Mouse (Mus musculus) neural tube, embryonic 12.5 days (tissue): ENCODE data around the gene Scamp1. TPM values are rescaled to one million over a fixed set of nuclear protein-coding genes. Genes with fewer than 3 reads are reported as not detected.

Experiments
- ATAC-seq: fragments of 200-750 bp; cut with Nextera tagmentation; 2 replicates; pipeline ENCODE4 v1.8.0; 2017; ENCODE audit warnings: low read depth, mild to moderate bottlenecking, moderate TSS enrichment, moderate library complexity; ENCODE audit not compliant: low FRiP score
- H3K27ac ChIP-seq: fragments of 300-500 bp; sonication (generic); 2 replicates; pipeline ENCODE4 v1.5.1; 2016
- H3K27me3 ChIP-seq: fragments of 300-500 bp; sonication (generic); replicated peaks from 2 replicates; pipeline ENCODE4 v1.6.1; 2016; ENCODE audit warnings: mild to moderate bottlenecking
- H3K36me3 ChIP-seq: fragments of 300-500 bp; sonication (generic); 2 replicates; pipeline ENCODE4 v1.6.1; 2016; ENCODE audit warnings: mild to moderate bottlenecking
- H3K4me1 ChIP-seq: fragments of 300-500 bp; sonication (generic); 2 replicates; pipeline ENCODE4 v1.6.1; 2016
- H3K4me2 ChIP-seq: fragments of 300-500 bp; sonication (generic); replicated peaks from 2 replicates; pipeline ENCODE4 v1.6.1; 2016; ENCODE audit warnings: mild to moderate bottlenecking
- H3K4me3 ChIP-seq: fragments of 300-500 bp; sonication (generic); 2 replicates; pipeline ENCODE4 v1.5.1; 2016
- H3K9ac ChIP-seq: fragments of 300-500 bp; sonication (generic); 2 replicates; pipeline ENCODE4 v1.6.1; 2016; ENCODE audit warnings: mild to moderate bottlenecking
- H3K9me3 ChIP-seq: fragments of 300-500 bp; sonication (generic); 2 replicates; pipeline ENCODE4 v1.6.1; 2016; ENCODE audit warnings: mild to moderate bottlenecking
- WGBS: fragments of 180-500 bp; shearing (Covaris S2); methylation state at CpG from one replicate; pipeline ENCODE4 v1.1.7; 2016; 5-methylcytosine and 5-hydroxymethylcytosine counted together
- polyA plus RNA-seq: library from polyadenylated mRNA; unstranded; fragments of >200 nt; fragmentation: Nextera tagmentation; extraction: Ambion mirVana; gene quantifications from 2 replicates; pipeline ENCODE4 v1.2.1, GENCODE M21; 2016

Gene Scamp1
- polyA plus RNA-seq, 1 experiment from 2014 or later = 77.4 TPM

- Histone ChIP-seq H3K9me3 (no peaks in the 10 kb centered on the region), H3K4me2 (no peak overlapping the region), H3K4me3 (no peak overlapping the region), H3K27me3 (no peaks in the 10 kb centered on the region), H3K27ac (no peak overlapping the region), H3K36me3 (no peaks in the 10 kb centered on the region), H3K9ac (no peak overlapping the region), H3K4me1 (0 out of 2 replicates have a peak, but pooled peaks cover 3% of the 10 kb centered on the region)
- WGBS = 84% methylated on average over 4 of the region's 6 CpGs
- ATAC-seq = no peak
Observed at GRCm38 (mm10) chr13:94250188-94250587, 35.5 kb downstream of the Scamp1 start.

- H3K27ac ChIP-seq = no peak overlapping the region
- WGBS = 59% methylated on average over 2 of the region's 2 CpGs
- ATAC-seq = no peak
- peaks cover 9% of the 10 kb centered on the region; the same call in 1 of the 2 replicates for H3K4me1 ChIP-seq
- H3K9ac ChIP-seq = no peak overlapping the region
- H3K36me3 ChIP-seq = no peaks in the 10 kb centered on the region
- no peaks in the 10 kb centered on the region for H3K27me3 ChIP-seq
- no peaks in the 10 kb centered on the region for H3K9me3 ChIP-seq
- H3K4me3 ChIP-seq = no peak overlapping the region
- no peak overlapping the region for H3K4me2 ChIP-seq
Observed at GRCm38 (mm10) chr13:94242897-94243296, 42.8 kb downstream of the Scamp1 start.

DNA sequence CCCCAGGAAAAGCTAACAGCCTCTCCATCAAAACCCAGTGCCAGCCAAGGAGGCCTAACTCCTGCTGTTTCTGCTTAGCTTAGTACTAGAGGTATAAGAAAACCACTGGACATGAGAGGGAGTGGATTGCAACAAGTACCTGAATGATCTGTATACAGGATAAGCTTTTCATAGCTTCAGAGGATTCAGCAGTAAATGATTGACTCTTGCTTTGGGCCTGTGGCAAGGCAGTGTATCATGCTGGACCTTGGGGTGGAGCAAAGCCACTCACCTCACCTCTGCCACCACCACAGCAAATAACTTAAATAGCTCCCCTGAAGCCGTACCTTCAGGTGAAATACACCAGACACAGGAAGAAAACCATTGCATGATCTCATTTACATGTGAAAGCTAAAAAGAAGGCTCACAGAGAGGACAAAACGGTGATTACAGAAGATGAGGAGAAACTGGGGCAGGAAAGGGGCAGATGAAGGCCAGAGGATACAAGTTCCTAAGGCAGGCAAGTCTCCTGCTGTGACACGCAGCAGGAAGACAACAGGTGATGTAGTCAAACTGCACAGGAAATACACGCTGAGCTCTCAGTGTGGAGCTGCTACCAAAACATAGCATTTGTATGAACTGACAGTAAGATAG is 43.6 kb downstream of the Scamp1 start:
- H3K4me2 ChIP-seq = no peak overlapping the region
- no peak for ATAC-seq
- no peaks in the 10 kb centered on the region for H3K27me3 ChIP-seq
- H3K27ac ChIP-seq = no peak overlapping the region
- H3K4me1 ChIP-seq = peaks cover 8% of the 10 kb centered on the region; the same call in 1 of the 2 replicates
- no peaks in the 10 kb centered on the region for H3K9me3 ChIP-seq
- WGBS = 41% methylated on average over 4 of the region's 4 CpGs
- no peaks in the 10 kb centered on the region for H3K36me3 ChIP-seq
- H3K4me3 ChIP-seq = no peak overlapping the region
- no peak overlapping the region for H3K9ac ChIP-seq

- ATAC-seq = no peak
- 26% methylated on average over 5 of the region's 5 CpGs for WGBS
- no peaks in the 10 kb centered on the region for H3K36me3 ChIP-seq
Observed at GRCm38 (mm10) chr13:94240873-94241272, 44.8 kb downstream of the Scamp1 start.

GRCm38 (mm10) chr13:94240111-94240510 is 45.5 kb downstream of the Scamp1 start:
- Histone ChIP-seq H3K4me3 (no peak overlapping the region), H3K4me1 (peaks cover 6% of the 10 kb centered on the region; the same call in 1 of the 2 replicates), H3K9me3 (no peaks in the 10 kb centered on the region), H3K27me3 (no peaks in the 10 kb centered on the region), H3K9ac (no peak overlapping the region), H3K36me3 (no peaks in the 10 kb centered on the region), H3K27ac (no peak overlapping the region), H3K4me2 (no peak overlapping the region)
- ATAC-seq = no peak
- WGBS = 87% methylated on average over 6 of the region's 6 CpGs

More at GRCm38 (mm10) chr13:94240873-94241272, 44.8 kb downstream of the Scamp1 start:
- no peaks in the 10 kb centered on the region for H3K27me3 ChIP-seq
- H3K27ac ChIP-seq = no peak overlapping the region
- H3K4me3 ChIP-seq = no peak overlapping the region
- H3K9ac ChIP-seq = no peak overlapping the region
- no peaks in the 10 kb centered on the region for H3K9me3 ChIP-seq
- peaks cover 6% of the 10 kb centered on the region; the same call in 1 of the 2 replicates for H3K4me1 ChIP-seq
- H3K4me2 ChIP-seq = no peak overlapping the region

DNA sequence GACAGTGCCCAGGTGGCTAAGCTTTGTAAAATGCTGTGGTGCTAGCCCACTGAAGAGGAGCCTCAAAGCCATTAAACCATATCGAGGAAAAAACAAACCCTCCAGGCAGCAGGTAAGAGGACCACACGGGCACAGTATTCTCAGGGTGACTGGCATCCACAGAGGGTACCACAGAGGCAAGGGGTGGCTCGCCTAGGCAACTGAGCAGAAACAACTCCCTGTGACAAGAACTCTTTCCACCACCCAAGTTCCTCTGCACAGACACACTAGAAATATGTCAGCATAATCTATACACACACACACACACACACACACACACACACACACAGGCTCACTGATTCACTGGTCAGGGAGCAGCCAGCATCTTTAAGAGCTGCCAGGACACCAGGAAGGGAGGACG is 46.2 kb downstream of the Scamp1 start:
- H3K9ac ChIP-seq = no peak overlapping the region
- no peak overlapping the region for H3K27ac ChIP-seq
- H3K4me2 ChIP-seq = no peak overlapping the region
- no peak for ATAC-seq
- H3K4me3 ChIP-seq = no peak overlapping the region
- no peaks in the 10 kb centered on the region for H3K9me3 ChIP-seq
- H3K36me3 ChIP-seq = no peaks in the 10 kb centered on the region
- H3K4me1 ChIP-seq = peaks cover 6% of the 10 kb centered on the region; the same call in 1 of the 2 replicates
- H3K27me3 ChIP-seq = no peaks in the 10 kb centered on the region
- whole genome bisulfite sequencing = 69% methylated on average over 4 of the region's 4 CpGs

GRCm38 (mm10) chr13:94231871-94232270 is 53.8 kb downstream of the Scamp1 start:
- Histone ChIP-seq H3K4me1 (no peaks in the 10 kb centered on the region), H3K27me3 (no peaks in the 10 kb centered on the region), H3K27ac (no peak overlapping the region), H3K36me3 (no peaks in the 10 kb centered on the region; the same call in 1 of the 2 replicates), H3K9ac (no peak overlapping the region), H3K4me3 (no peak overlapping the region), H3K4me2 (no peak overlapping the region), H3K9me3 (no peaks in the 10 kb centered on the region)
- no peak for ATAC-seq
- WGBS = 94% methylated on average over 14 of the region's 14 CpGs

GRCm38 (mm10) chr13:94224717-94225705 is 60.6 kb downstream of the Scamp1 start:
- ATAC-seq = no peak
- WGBS = 95% methylated on average over 38 of the region's 38 CpGs

GRCm38 (mm10) chr13:94223609-94224008 is 62.0 kb downstream of the Scamp1 start:
- no peak for ATAC-seq
- no peak overlapping the region for H3K4me2 ChIP-seq
- WGBS = 80% methylated on average over 14 of the region's 14 CpGs
- H3K4me3 ChIP-seq = no peak overlapping the region
- peaks cover 5% of the 10 kb centered on the region for H3K4me1 ChIP-seq
- no peaks in the 10 kb centered on the region for H3K9me3 ChIP-seq
- no peak overlapping the region for H3K27ac ChIP-seq
- no peaks in the 10 kb centered on the region for H3K27me3 ChIP-seq
- no peak overlapping the region for H3K9ac ChIP-seq
- H3K36me3 ChIP-seq = peaks cover 17% of the 10 kb centered on the region

More at GRCm38 (mm10) chr13:94224717-94225705, 60.6 kb downstream of the Scamp1 start:
- Histone ChIP-seq H3K4me3 (no peak overlapping the region), H3K9me3 (no peaks in the 10 kb centered on the region), H3K9ac (no peak overlapping the region), H3K36me3 (peaks cover 17% of the 10 kb centered on the region), H3K27ac (no peak overlapping the region), H3K27me3 (no peaks in the 10 kb centered on the region), H3K4me1 (peaks cover 5% of the 10 kb centered on the region), H3K4me2 (no peak overlapping the region)

DNA sequence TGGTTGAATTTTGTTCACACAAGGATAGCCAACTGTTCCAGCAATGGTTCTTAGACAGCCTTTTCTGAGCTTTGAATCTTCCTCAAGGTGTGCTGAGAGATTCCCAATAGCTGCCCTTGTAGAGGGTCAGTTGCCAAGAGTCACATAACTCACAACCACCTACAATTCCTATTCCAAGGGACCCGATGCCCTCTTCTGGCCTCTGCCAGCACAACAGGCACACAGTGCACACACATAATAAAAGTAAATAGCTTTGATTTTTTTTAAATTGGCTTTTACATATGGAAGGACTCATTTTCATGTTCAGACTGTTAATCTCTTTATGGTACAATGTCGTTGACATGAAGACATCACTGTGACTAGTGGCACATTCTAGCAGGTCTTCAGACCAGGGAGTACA is 72.9 kb downstream of the Scamp1 start:
- Histone ChIP-seq H3K36me3 (peaks cover 20% of the 10 kb centered on the region), H3K9ac (no peak overlapping the region), H3K9me3 (0 out of 2 replicates have a peak, but pooled peaks cover 5% of the 10 kb centered on the region), H3K4me1 (no peaks in the 10 kb centered on the region), H3K4me2 (no peak overlapping the region), H3K4me3 (no peak overlapping the region), H3K27me3 (no peaks in the 10 kb centered on the region), H3K27ac (no peak overlapping the region)
- 83% methylated on average over 2 of the region's 2 CpGs for WGBS
- no peak for ATAC-seq

- Histone ChIP-seq H3K9me3 (0 out of 2 replicates have a peak, but pooled peaks cover 5% of the 10 kb centered on the region), H3K4me3 (no peak overlapping the region), H3K9ac (no peak overlapping the region), H3K4me1 (no peaks in the 10 kb centered on the region), H3K27me3 (no peaks in the 10 kb centered on the region), H3K4me2 (no peak overlapping the region), H3K27ac (no peak overlapping the region), H3K36me3 (peaks cover 20% of the 10 kb centered on the region)
- 97% methylated on average over 2 of the region's 2 CpGs for WGBS
- no peak for ATAC-seq
Observed at GRCm38 (mm10) chr13:94212179-94212578, 73.5 kb downstream of the Scamp1 start.
